Mouse (Mus musculus) hindbrain, embryonic 16.5 days (tissue): ENCODE measurements around the gene 9230104L09Rik. TPM values are rescaled to one million over a fixed set of nuclear protein-coding genes. Genes with fewer than 3 reads are reported as not detected.

Source experiments
- ATAC-seq: fragments of 200-750 bp; cut with Nextera tagmentation; 2 replicates; pipeline ENCODE4 v1.8.0; 2017; ENCODE audit warnings: moderate TSS enrichment, moderate library complexity
- H3K27ac ChIP-seq: fragments of 300-500 bp; sonication (generic); 2 replicates; pipeline ENCODE4 v1.5.1; 2014; ENCODE audit warnings: low read depth, mild to moderate bottlenecking, control low read depth, low read length, moderate library complexity
- H3K27me3 ChIP-seq: fragments of 300-500 bp; sonication (generic); replicated peaks from 2 replicates; pipeline ENCODE4 v1.6.1; 2014; ENCODE audit warnings: low read length; ENCODE audit not compliant: control insufficient read depth, insufficient read depth
- H3K36me3 ChIP-seq: fragments of 300-500 bp; sonication (generic); 2 replicates; pipeline ENCODE4 v1.6.1; 2014; ENCODE audit warnings: mild to moderate bottlenecking, low read length, moderate library complexity, mixed read lengths; ENCODE audit not compliant: control insufficient read depth, insufficient read depth
- H3K4me1 ChIP-seq: fragments of 300-500 bp; sonication (generic); 2 replicates; pipeline ENCODE4 v1.6.1; 2014; ENCODE audit warnings: low read depth, low read length; ENCODE audit not compliant: control insufficient read depth, insufficient read depth
- H3K4me2 ChIP-seq: fragments of 300-500 bp; sonication (generic); 2 replicates; pipeline ENCODE4 v1.6.1; 2014; ENCODE audit warnings: mild to moderate bottlenecking, low read length, control low read depth, moderate library complexity
- H3K4me3 ChIP-seq: fragments of 300-500 bp; sonication (generic); 2 replicates; pipeline ENCODE4 v1.5.1; 2014; ENCODE audit warnings: mild to moderate bottlenecking, low read length, control low read depth, moderate library complexity
- H3K9ac ChIP-seq: fragments of 300-500 bp; sonication (generic); 2 replicates; pipeline ENCODE4 v1.6.1; 2014; ENCODE audit warnings: low read depth, mild to moderate bottlenecking, control low read depth, low read length, moderate library complexity
- H3K9me3 ChIP-seq: fragments of 300-500 bp; sonication (generic); 2 replicates; pipeline ENCODE4 v1.6.1; 2014; ENCODE audit warnings: mild to moderate bottlenecking, low read length, moderate library complexity; ENCODE audit not compliant: control insufficient read depth
- WGBS: fragments of 180-500 bp; shearing (Covaris S2); extraction: QIAGEN DNeasy Blood & Tissue Kit; methylation state at CpG from one replicate; pipeline ENCODE4 v1.1.7; 2014; 5-methylcytosine and 5-hydroxymethylcytosine counted together
- polyA plus RNA-seq: library from polyadenylated mRNA; unstranded; fragments of >200 nt; fragmentation: Nextera tagmentation; extraction: Ambion mirVana; gene quantifications from 2 replicates; pipeline ENCODE4 v1.2.1, GENCODE M21; 2015

The 9230104L09Rik gene
- polyA plus RNA-seq, 1 experiment from 2014 or later, result not detected

GRCm38 (mm10) chr2:148879199-148879598 is 14.4 kb upstream of the 9230104L09Rik start:
- H3K9me3 ChIP-seq, result no peaks in the 10 kb centered on the region
- WGBS, result 38% methylated on average over 1 of the region's 1 CpGs
- no peak for ATAC-seq

GRCm38 (mm10) chr2:148878641-148879130 is 13.8 kb upstream of the 9230104L09Rik start:
- H3K27me3 ChIP-seq, result no peaks in the 10 kb centered on the region
- ATAC-seq, result no peak

More at GRCm38 (mm10) chr2:148879199-148879598, 14.4 kb upstream of the 9230104L09Rik start:
- Histone ChIP-seq H3K4me1 (peaks cover 7% of the 10 kb centered on the region), H3K27ac (no peak overlapping the region), H3K36me3 (no peaks in the 10 kb centered on the region), H3K4me2 (no peak overlapping the region), H3K27me3 (no peaks in the 10 kb centered on the region), H3K4me3 (no peak overlapping the region), H3K9ac (no peak overlapping the region)

GRCm38 (mm10) chr2:148877016-148877770 is 12.4 kb upstream of the 9230104L09Rik start:
- Histone ChIP-seq H3K27me3 (no peaks in the 10 kb centered on the region), H3K4me1 (peaks cover 24% of the 10 kb centered on the region), H3K36me3 (no peaks in the 10 kb centered on the region; the same call in 1 of the 2 replicates), H3K27ac (no peak overlapping the region), H3K4me3 (no peak overlapping the region), H3K4me2 (no peak overlapping the region), H3K9ac (no peak overlapping the region), H3K9me3 (no peaks in the 10 kb centered on the region)
- WGBS, result 64% methylated on average over 3 of the region's 3 CpGs
- no peak for ATAC-seq

More at GRCm38 (mm10) chr2:148878641-148879130, 13.8 kb upstream of the 9230104L09Rik start:
- Histone ChIP-seq H3K4me1 (peaks cover 12% of the 10 kb centered on the region), H3K9me3 (no peaks in the 10 kb centered on the region), H3K27ac (no peak overlapping the region), H3K9ac (no peak overlapping the region), H3K4me3 (no peak overlapping the region), H3K36me3 (no peaks in the 10 kb centered on the region), H3K4me2 (no peak overlapping the region)
- 19% methylated on average over 2 of the region's 2 CpGs for WGBS

- Histone ChIP-seq H3K4me2 (peak within 1 kb of the TSS; percentile 95), H3K36me3 (peaks cover 12% of the 10 kb centered on the region), H3K4me1 (peaks cover 26% of the 10 kb centered on the region), H3K9ac (peak within 1 kb of the TSS; percentile 95), H3K4me3 (peak within 1 kb of the TSS; percentile 97), H3K27ac (peak within 1 kb of the TSS; percentile 89), H3K9me3 (no peaks in the 10 kb centered on the region), H3K27me3 (no peaks in the 10 kb centered on the region)
- 0% methylated on average over 12 of the region's 19 CpGs for WGBS
- ATAC-seq, result peak; percentile 96
Observed at GRCm38 (mm10) chr2:148875335-148875811, 10.5 kb upstream of the 9230104L09Rik start, which contains the start of gene Cst3. Gene Cst3, minus strand, starts transcription at chr2:148875692.

GRCm38 (mm10) chr2:148874617-148875334 is 9.9 kb upstream of the 9230104L09Rik start:
- Histone ChIP-seq H3K4me1 (peaks cover 26% of the 10 kb centered on the region), H3K27me3 (no peaks in the 10 kb centered on the region), H3K9me3 (no peaks in the 10 kb centered on the region), H3K27ac (peak overlapping the region; percentile 89), H3K36me3 (peaks cover 12% of the 10 kb centered on the region), H3K9ac (peak overlapping the region; percentile 95), H3K4me2 (peak overlapping the region; percentile 95), H3K4me3 (peak overlapping the region; percentile 97)
- peak; percentile 81 for ATAC-seq
- under 1% methylated on average over 32 of the region's 34 CpGs for WGBS

GRCm38 (mm10) chr2:148874224-148874616 is 9.4 kb upstream of the 9230104L09Rik start:
- peak; percentile 7; the same call in 1 of the 2 replicates for ATAC-seq
- H3K9me3 ChIP-seq, result no peaks in the 10 kb centered on the region
- peaks cover 12% of the 10 kb centered on the region for H3K36me3 ChIP-seq
- no peaks in the 10 kb centered on the region for H3K27me3 ChIP-seq
- 0 out of 2 replicates have a peak overlapping the region, but pooled peaks have one; percentile 17 for H3K27ac ChIP-seq
- peak overlapping the region; percentile 97 for H3K4me3 ChIP-seq
- peak overlapping the region; percentile 95 for H3K4me2 ChIP-seq
- peaks cover 26% of the 10 kb centered on the region for H3K4me1 ChIP-seq
- WGBS, result 52% methylated on average over 3 of the region's 3 CpGs
- H3K9ac ChIP-seq, result peak overlapping the region; percentile 95

- H3K27me3 ChIP-seq, result no peaks in the 10 kb centered on the region
- H3K36me3 ChIP-seq, result peaks cover 12% of the 10 kb centered on the region
- ATAC-seq, result no peak
- H3K4me3 ChIP-seq, result peak overlapping the region; percentile 97
- WGBS, result 79% methylated on average over 4 of the region's 4 CpGs
- no peak overlapping the region for H3K9ac ChIP-seq
- peaks cover 26% of the 10 kb centered on the region for H3K4me1 ChIP-seq
- H3K27ac ChIP-seq, result no peak overlapping the region
- no peaks in the 10 kb centered on the region for H3K9me3 ChIP-seq
- peak overlapping the region; percentile 95 for H3K4me2 ChIP-seq
Observed at GRCm38 (mm10) chr2:148872860-148873259, 8.0 kb upstream of the 9230104L09Rik start.

- Histone ChIP-seq H3K4me1 (peaks cover 23% of the 10 kb centered on the region), H3K4me3 (no peak overlapping the region), H3K27me3 (no peaks in the 10 kb centered on the region), H3K4me2 (no peak overlapping the region), H3K9ac (no peak overlapping the region), H3K36me3 (peaks cover 12% of the 10 kb centered on the region), H3K27ac (no peak overlapping the region), H3K9me3 (no peaks in the 10 kb centered on the region)
- 93% methylated on average over 3 of the region's 3 CpGs for WGBS
- ATAC-seq, result no peak
Observed at GRCm38 (mm10) chr2:148870526-148870925, 5.7 kb upstream of the 9230104L09Rik start.

GRCm38 (mm10) chr2:148868959-148869358 is 4.1 kb upstream of the 9230104L09Rik start:
- Histone ChIP-seq H3K36me3 (peaks cover 12% of the 10 kb centered on the region), H3K9me3 (no peaks in the 10 kb centered on the region), H3K4me3 (no peak overlapping the region), H3K4me1 (peaks cover 16% of the 10 kb centered on the region), H3K27ac (no peak overlapping the region), H3K9ac (no peak overlapping the region), H3K4me2 (no peak overlapping the region), H3K27me3 (no peaks in the 10 kb centered on the region)
- ATAC-seq, result no peak
- WGBS, result 78% methylated on average over 1 of the region's 1 CpGs
